In the genomic region with DNA sequence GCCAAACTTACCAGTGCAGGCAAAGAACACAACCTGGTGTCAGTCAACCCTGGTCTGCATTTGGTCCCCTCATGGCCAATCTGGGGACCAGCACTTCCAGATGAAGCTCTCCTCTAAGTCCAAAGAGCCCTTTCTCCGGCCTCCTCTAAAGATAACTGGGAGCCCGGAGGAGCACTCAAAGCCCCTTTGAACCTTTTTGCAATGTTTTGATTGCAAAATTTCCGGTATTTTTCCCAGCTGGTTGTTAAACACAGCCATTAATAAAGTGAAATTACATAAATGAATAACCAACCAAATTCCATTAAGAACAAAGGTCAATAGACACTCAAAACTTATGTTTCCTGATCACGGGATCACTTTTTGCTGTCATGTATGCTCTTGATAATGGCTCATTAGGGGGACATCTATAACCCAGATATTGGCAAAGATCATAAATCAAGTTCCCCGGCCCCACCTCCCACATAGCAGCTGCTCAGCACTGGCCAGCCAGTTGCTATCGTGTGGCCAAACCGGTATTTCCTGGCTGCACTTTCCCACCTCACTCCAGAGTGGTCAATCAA, we compare ENCODE assay signal across 11 mouse cellular contexts. TPM values are rescaled to one million over a fixed set of nuclear protein-coding genes. Genes with fewer than 3 reads are reported as not detected.
DNase-seq lines count a peak whose midpoint lies in the region; ATAC-seq and TF ChIP-seq lines count a peak whose summit lies in the region.
"Had no signal": no experiment of that assay in that cellular context is flagged by ENCODE, and none has a peak within 500 bp of the region (broad histone marks: within the 10 kb centered on the region; RNA-seq: fewer than 3 reads in every experiment).

No protein-coding gene starts in this region.

- H3K9me3 ChIP-seq in intestine, postnatal 0 days (ENCODE audit: control insufficient read depth), result no peaks in the 10 kb centered on the region
- no peaks in the 10 kb centered on the region for H3K9me3 ChIP-seq in liver, embryonic 15.5 days (replicated peaks)
- no peaks in the 10 kb centered on the region for H3K9me3 ChIP-seq in stomach, embryonic 14.5 days (ENCODE audit: control insufficient read depth, low read depth, low read length)
- H3K9me3 ChIP-seq in hindbrain, embryonic 10.5 days, result no peaks in the 10 kb centered on the region

- peak overlapping the region; percentile 86 for H3K27ac ChIP-seq in liver, adult 2 months (replicated peaks; ENCODE audit: insufficient read depth, low read depth, low read length)
- peak overlapping the region; percentile 96 for H3K27ac ChIP-seq in intestine, postnatal 0 days (ENCODE audit: low read depth, low read length)
- H3K27ac ChIP-seq in liver, embryonic 15.5 days (replicated peaks), result peak overlapping the region; percentile 45
- H3K27ac ChIP-seq in stomach, embryonic 14.5 days (ENCODE audit: low read length), result peak overlapping the region; percentile 28; the same call in 1 of the 2 replicates
- H3K27ac ChIP-seq in hindbrain, embryonic 10.5 days, result no peak overlapping the region

- DNase-seq in liver, adult 2 months (ENCODE audit: extremely low read depth, low read depth, low spot score), result peak; percentile 96
- DNase-seq in liver (no peak), MN1 (ENCODE audit: low spot score) (no peak)
- no peak for DNase-seq in hindbrain, embryonic 10.5 days (ENCODE audit: low spot score)
- no peak for DNase-seq in left cerebral cortex, postnatal 4 days
- DNase-seq: forebrain, postnatal 0 days; thymus, postnatal 25 days had no signal

- TF ChIP-seq POLR2A in liver, adult 2 months (IDR thresholded peaks at IDR 0.05; ENCODE audit: extremely low read depth, insufficient read depth, low read length), result peak; percentile 44; the same call in 1 of the 2 replicates

- no peaks in the 10 kb centered on the region for H3K27me3 ChIP-seq in liver, adult 2 months (ENCODE audit: control insufficient read depth, insufficient read depth, low read length)
- no peaks in the 10 kb centered on the region for H3K27me3 ChIP-seq in intestine, postnatal 0 days (replicated peaks; ENCODE audit: control insufficient read depth, insufficient read depth, low read length)
- H3K27me3 ChIP-seq in liver, embryonic 15.5 days, result no peaks in the 10 kb centered on the region
- no peaks in the 10 kb centered on the region for H3K27me3 ChIP-seq in stomach, embryonic 14.5 days (ENCODE audit: control insufficient read depth, insufficient read depth, low read length)
- peaks cover 2% of the 10 kb centered on the region; the same call in 1 of the 2 replicates for H3K27me3 ChIP-seq in hindbrain, embryonic 10.5 days (ENCODE audit: insufficient read depth, poor library complexity, severe bottlenecking)

- peak overlapping the region; percentile 85 for H3K9ac ChIP-seq in liver, adult 2 months (ENCODE audit: low read depth, low read length)
- H3K9ac ChIP-seq in intestine, postnatal 0 days (ENCODE audit: low read depth, low read length), result no peak overlapping the region
- no peak overlapping the region for H3K9ac ChIP-seq in liver, embryonic 15.5 days
- H3K9ac ChIP-seq in stomach, embryonic 14.5 days (replicated peaks; ENCODE audit: low read depth, low read length), result no peak overlapping the region
- H3K9ac ChIP-seq: forebrain, postnatal 0 days had no signal

- ATAC-seq in intestine, postnatal 0 days, result peak; percentile 55
- no peak for ATAC-seq in liver, embryonic 15.5 days (ENCODE audit: insufficient read depth)
- peak; percentile 50; the same call in 1 of the 2 replicates for ATAC-seq in stomach, embryonic 14.5 days (ENCODE audit: insufficient number of reproducible peaks, insufficient read depth, low FRiP score, low read depth)
- ATAC-seq: forebrain, postnatal 0 days had no signal

- H3K36me3 ChIP-seq in liver, adult 2 months (ENCODE audit: control insufficient read depth, insufficient read depth, low read length), result peaks cover 6% of the 10 kb centered on the region; the same call in 1 of the 2 replicates
- H3K36me3 ChIP-seq in intestine, postnatal 0 days (ENCODE audit: control insufficient read depth, insufficient read depth), result peaks cover 3% of the 10 kb centered on the region; the same call in 1 of the 2 replicates
- peaks cover 18% of the 10 kb centered on the region for H3K36me3 ChIP-seq in liver, embryonic 15.5 days (replicated peaks)
- H3K36me3 ChIP-seq in stomach, embryonic 14.5 days (ENCODE audit: control insufficient read depth, insufficient read depth, low read length), result no peaks in the 10 kb centered on the region
- H3K36me3 ChIP-seq in hindbrain, embryonic 10.5 days, result no peaks in the 10 kb centered on the region

- 8% methylated on average over 7 of the region's 7 CpGs for WGBS in liver, adult 2 months
- WGBS in intestine, postnatal 0 days, result 9% methylated on average over 7 of the region's 7 CpGs
- WGBS in liver, embryonic 15.5 days (ENCODE audit: insufficient replicate concordance), result 38% methylated on average over 7 of the region's 7 CpGs
- WGBS in stomach, embryonic 14.5 days, result 12% methylated on average over 7 of the region's 7 CpGs
- WGBS in hindbrain, embryonic 10.5 days, result 75% methylated on average over 7 of the region's 7 CpGs

- 0 out of 2 replicates have a peak, but pooled peaks have one; percentile 0 for TF ChIP-seq CTCF in liver, adult 2 months (IDR thresholded peaks at IDR 0.05; ENCODE audit: low read depth, low read length)
- TF ChIP-seq CTCF in intestine, postnatal 0 days (IDR thresholded peaks at IDR 0.05; ENCODE audit: low read depth), result no peak

- peaks cover 47% of the 10 kb centered on the region for H3K4me1 ChIP-seq in liver, adult 2 months (ENCODE audit: control insufficient read depth, insufficient read depth, low read length)
- peaks cover 19% of the 10 kb centered on the region for H3K4me1 ChIP-seq in intestine, postnatal 0 days (replicated peaks; ENCODE audit: control insufficient read depth, insufficient read depth, low read length)
- H3K4me1 ChIP-seq in liver, embryonic 15.5 days (replicated peaks), result peaks cover 77% of the 10 kb centered on the region
- H3K4me1 ChIP-seq in stomach, embryonic 14.5 days (ENCODE audit: control insufficient read depth, insufficient read depth, low read length), result peaks cover 40% of the 10 kb centered on the region
- peaks cover 48% of the 10 kb centered on the region for H3K4me1 ChIP-seq in hindbrain, embryonic 10.5 days (replicated peaks)

- H3K79me2 ChIP-seq in liver, adult 2 months (ENCODE audit: control insufficient read depth, insufficient read depth, low read length), result peaks cover 53% of the 10 kb centered on the region

- H3K4me2 ChIP-seq in intestine, postnatal 0 days (replicated peaks; ENCODE audit: low read depth), result peak overlapping the region; percentile 69
- peak overlapping the region; percentile 59; the same call in 1 of the 2 replicates for H3K4me2 ChIP-seq in liver, embryonic 15.5 days
- no peak overlapping the region for H3K4me2 ChIP-seq in stomach, embryonic 14.5 days (replicated peaks; ENCODE audit: low read depth, low read length)

- peak overlapping the region; percentile 71 for H3K4me3 ChIP-seq in liver, adult 2 months (ENCODE audit: insufficient read depth, low read depth, low read length)
- peak overlapping the region; percentile 35 for H3K4me3 ChIP-seq in intestine, postnatal 0 days (ENCODE audit: low read depth, low read length)
- peak overlapping the region; percentile 26 for H3K4me3 ChIP-seq in liver, embryonic 15.5 days (replicated peaks)
- no peak overlapping the region for H3K4me3 ChIP-seq in stomach, embryonic 14.5 days (ENCODE audit: low read depth, low read length)
- H3K4me3 ChIP-seq in hindbrain, embryonic 10.5 days, result no peak overlapping the region

- intact Hi-C loops in left cerebral cortex, postnatal 4 days (cut with DNase I), result no loop called here

RNA-seq across cellular contexts. Expression of gene H6pd, which starts 5.7 kb away (rescaled TPM):
- 121 and 187 TPM in 2 replicates for total RNA-seq in liver, adult 2 months (2014; rRNA removed)
- polyA plus RNA-seq in liver, adult 2 months (2012; rRNA removed), result 183 and 205 TPM in 2 replicates
- 33.1 and 37.5 TPM in 2 replicates for polyA plus RNA-seq in intestine, postnatal 0 days (2015; fragmentation: Nextera tagmentation; extraction: Ambion mirVana)
- polyA plus RNA-seq in liver, embryonic 15.5 days (2015; fragmentation: Nextera tagmentation; extraction: Ambion mirVana), result 16.9 and 21.5 TPM in 2 replicates
- polyA plus RNA-seq in stomach, embryonic 14.5 days (2014; fragmentation: Nextera tagmentation; extraction: Ambion mirVana), result 8.8 and 10.2 TPM in 2 replicates
- polyA plus RNA-seq in hindbrain, embryonic 10.5 days (2016; fragmentation: Nextera tagmentation; extraction: Ambion mirVana), result 4.8 and 5.6 TPM in 2 replicates
- 10 to 100 TPM; 11.7 to 13.8 TPM for total RNA-seq in left cerebral cortex, postnatal 4 days (2021)

RNA-seq across cellular contexts. Expression of gene Spsb1, which starts 48.3 kb away (rescaled TPM):
- 0.54 and 0.92 TPM in 2 replicates for total RNA-seq in liver, adult 2 months (2014; rRNA removed)
- 0.91 and 1.3 TPM in 2 replicates for polyA plus RNA-seq in liver, adult 2 months (2012; rRNA removed)
- polyA plus RNA-seq in intestine, postnatal 0 days (2015; fragmentation: Nextera tagmentation; extraction: Ambion mirVana), result 26.4 and 26.5 TPM in 2 replicates
- polyA plus RNA-seq in liver, embryonic 15.5 days (2015; fragmentation: Nextera tagmentation; extraction: Ambion mirVana), result 0.61 and 0.77 TPM in 2 replicates
- polyA plus RNA-seq in stomach, embryonic 14.5 days (2014; fragmentation: Nextera tagmentation; extraction: Ambion mirVana), result 15.9 and 19.2 TPM in 2 replicates
- polyA plus RNA-seq in hindbrain, embryonic 10.5 days (2016; fragmentation: Nextera tagmentation; extraction: Ambion mirVana), result 10.7 and 12.0 TPM in 2 replicates
- 10 to 100 TPM; 13.9 to 15.3 TPM for total RNA-seq in left cerebral cortex, postnatal 4 days (2021)
- total RNA-seq: common myeloid progenitor, adult 5-6 weeks had no signal

Comparison
In these comparisons a context has a peak if more than half of its experiments do, and no peak if none do; other contexts are left out.
1. H3K4me3 ChIP-seq: peak in liver, adult 2 months (single experiment), intestine, postnatal 0 days (single experiment) and liver, embryonic 15.5 days (single experiment); none in stomach, embryonic 14.5 days (single experiment) and hindbrain, embryonic 10.5 days (single experiment).